Mouse (Mus musculus) stomach, postnatal 0 days (tissue): ENCODE results near the gene Celf2. TPM values are rescaled to one million over a fixed set of nuclear protein-coding genes. Genes with fewer than 3 reads are reported as not detected.

Experiments used
- ATAC-seq: fragments of 200-750 bp; cut with Nextera tagmentation; 2 replicates; pipeline ENCODE4 v1.8.0; 2017; ENCODE audit not compliant: low FRiP score, low TSS enrichment
- DNase-seq: peaks from one replicate; pipeline ENCODE4 v3.0.0-alpha.2; 2016; ENCODE audit warnings: low spot score
- H3K27ac ChIP-seq: fragments of 300-500 bp; sonication (generic); replicated peaks from 2 replicates; pipeline ENCODE4 v1.5.1; 2014; ENCODE audit warnings: mild to moderate bottlenecking, control low read depth
- H3K27me3 ChIP-seq: fragments of 300-500 bp; sonication (generic); 2 replicates; pipeline ENCODE4 v1.6.1; 2014; ENCODE audit warnings: low read length; ENCODE audit not compliant: control insufficient read depth, insufficient read depth
- H3K36me3 ChIP-seq: fragments of 300-500 bp; sonication (generic); 2 replicates; pipeline ENCODE4 v1.6.1; 2014; ENCODE audit warnings: low read length, mixed read lengths; ENCODE audit not compliant: control insufficient read depth, insufficient read depth
- H3K4me1 ChIP-seq: fragments of 300-500 bp; sonication (generic); replicated peaks from 2 replicates; pipeline ENCODE4 v1.6.1; 2014; ENCODE audit warnings: antibody characterized with exemption; ENCODE audit not compliant: control insufficient read depth, insufficient read depth
- H3K4me2 ChIP-seq: fragments of 300-500 bp; sonication (generic); replicated peaks from 2 replicates; pipeline ENCODE4 v1.6.1; 2014; ENCODE audit warnings: low read depth, mild to moderate bottlenecking, control low read depth, moderate library complexity
- H3K4me3 ChIP-seq: fragments of 300-500 bp; sonication (generic); 2 replicates; pipeline ENCODE4 v1.5.1; 2014; ENCODE audit warnings: low read depth, low read length, control low read depth
- H3K9ac ChIP-seq: fragments of 300-500 bp; sonication (generic); 2 replicates; pipeline ENCODE4 v1.6.1; 2014; ENCODE audit warnings: mild to moderate bottlenecking, low read length, control low read depth, mixed read lengths
- H3K9me3 ChIP-seq: fragments of 300-500 bp; sonication (generic); 2 replicates; pipeline ENCODE4 v1.6.1; 2016; ENCODE audit warnings: low read length; ENCODE audit not compliant: control insufficient read depth
- CTCF ChIP-seq: IDR thresholded peaks from 2 replicates; pipeline ENCODE4 v1.5.1; 2016; ENCODE audit warnings: antibody characterized with exemption, low read depth, mild to moderate bottlenecking, moderate library complexity
- EP300 ChIP-seq: optimal IDR thresholded peaks from 2 replicates; pipeline ENCODE3; 2016; ENCODE audit warnings: antibody characterized with exemption
- WGBS: fragments of 180-500 bp; shearing (Covaris S2); extraction: QIAGEN DNeasy Blood & Tissue Kit; methylation state at CpG from one replicate; pipeline ENCODE4 v1.1.7; 2014; 5-methylcytosine and 5-hydroxymethylcytosine counted together
- polyA plus RNA-seq: library from polyadenylated mRNA; unstranded; fragments of >200 nt; fragmentation: Nextera tagmentation; extraction: Ambion mirVana; gene quantifications from 2 replicates; pipeline ENCODE4 v1.2.1, GENCODE M21; 2015

Gene Celf2
- polyA plus RNA-seq, 1 experiment from 2014 or later, result 23.4 TPM

DNA sequence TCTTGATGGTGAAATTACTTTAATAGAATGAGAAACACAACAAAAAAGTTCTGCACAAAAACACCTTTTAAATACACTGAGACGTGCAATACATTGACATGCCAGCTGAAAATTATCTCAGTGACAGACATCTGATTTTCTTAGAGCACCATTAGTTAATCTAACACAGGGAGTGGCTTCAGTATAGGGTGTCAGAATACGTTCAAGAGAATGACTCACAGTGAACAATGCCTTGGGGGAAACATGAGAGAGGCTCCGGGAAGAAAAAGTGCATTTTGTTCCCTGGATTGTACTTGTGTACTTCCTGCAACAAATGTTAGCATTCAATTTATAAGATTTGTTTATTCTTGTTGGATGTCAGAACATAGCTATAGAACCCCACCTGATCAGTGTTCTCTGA lies 487.2 kb downstream of the Celf2 start:
- Histone ChIP-seq H3K27ac (no peak overlapping the region), H3K4me1 (no peaks in the 10 kb centered on the region), H3K4me2 (no peak overlapping the region), H3K4me3 (no peak overlapping the region), H3K36me3 (no peaks in the 10 kb centered on the region), H3K27me3 (no peaks in the 10 kb centered on the region), H3K9ac (no peak overlapping the region), H3K9me3 (no peaks in the 10 kb centered on the region)
- DNase-seq (no peak), ATAC-seq (no peak)
- TF ChIP-seq CTCF (no peak), EP300 (no peak)
- 16% methylated on average over 3 of the region's 3 CpGs for WGBS

DNA sequence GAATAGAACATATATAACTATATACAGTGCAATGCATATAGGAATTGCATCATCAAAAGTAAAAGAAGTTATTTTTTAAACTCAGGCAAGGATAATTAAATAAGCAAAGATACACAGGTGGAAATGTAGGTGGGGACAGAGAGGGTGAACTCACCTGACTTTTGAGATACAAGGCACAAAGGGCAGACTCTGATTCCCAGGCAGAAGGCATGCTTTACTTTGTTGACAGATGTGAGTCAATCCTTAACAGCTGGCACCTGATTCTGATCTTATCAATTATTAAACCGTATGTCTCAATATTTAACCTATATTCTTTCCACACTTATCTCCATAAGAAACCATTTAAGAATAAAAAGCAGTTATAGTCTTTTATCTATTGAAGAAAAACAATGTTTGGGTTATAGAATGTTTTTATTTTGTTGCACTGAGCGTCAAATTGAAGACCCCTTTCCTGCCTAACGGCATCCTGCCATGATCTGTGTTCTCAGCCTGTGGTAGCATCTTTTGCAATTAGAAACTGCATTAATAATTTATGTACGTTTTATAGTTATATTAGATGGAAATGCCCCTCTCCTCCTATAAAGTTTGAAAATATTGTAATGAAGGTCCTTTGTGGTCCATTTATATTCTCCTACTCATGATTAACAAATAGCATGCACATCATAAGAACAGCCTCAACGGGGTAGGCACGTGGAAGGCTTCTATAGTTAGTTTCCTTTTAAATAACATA lies 491.8 kb downstream of the Celf2 start:
- no peak overlapping the region for H3K9ac ChIP-seq
- ATAC-seq, result no peak
- no peaks in the 10 kb centered on the region for H3K9me3 ChIP-seq
- TF ChIP-seq CTCF (no peak), EP300 (no peak)
- H3K36me3 ChIP-seq, result no peaks in the 10 kb centered on the region
- no peak overlapping the region for H3K27ac ChIP-seq
- no peaks in the 10 kb centered on the region for H3K27me3 ChIP-seq
- no peak overlapping the region for H3K4me3 ChIP-seq
- DNase-seq, result no peak
- 83% methylated on average over 6 of the region's 6 CpGs for WGBS
- no peak overlapping the region for H3K4me2 ChIP-seq
- no peaks in the 10 kb centered on the region for H3K4me1 ChIP-seq

GRCm38 (mm10) chr2:7013126-7013525 lies 496.2 kb downstream of the Celf2 start:
- Histone ChIP-seq H3K27me3 (no peaks in the 10 kb centered on the region), H3K9me3 (no peaks in the 10 kb centered on the region), H3K27ac (no peak overlapping the region), H3K4me3 (no peak overlapping the region), H3K4me2 (no peak overlapping the region), H3K9ac (no peak overlapping the region), H3K36me3 (no peaks in the 10 kb centered on the region), H3K4me1 (no peaks in the 10 kb centered on the region)
- ATAC-seq, result no peak
- 83% methylated on average over 5 of the region's 5 CpGs for WGBS
- DNase-seq, result no peak
- TF ChIP-seq EP300 (no peak), CTCF (no peak)

GRCm38 (mm10) chr2:7006816-7007215 lies 502.5 kb downstream of the Celf2 start:
- TF ChIP-seq EP300 (no peak), CTCF (no peak)
- Histone ChIP-seq H3K27ac (no peak overlapping the region), H3K4me1 (no peaks in the 10 kb centered on the region), H3K27me3 (no peaks in the 10 kb centered on the region), H3K36me3 (no peaks in the 10 kb centered on the region), H3K9ac (no peak overlapping the region), H3K9me3 (no peaks in the 10 kb centered on the region), H3K4me2 (no peak overlapping the region), H3K4me3 (no peak overlapping the region)
- ATAC-seq, result no peak
- DNase-seq, result no peak
- 76% methylated on average over 3 of the region's 3 CpGs for WGBS

GRCm38 (mm10) chr2:7001967-7002366 lies 507.4 kb downstream of the Celf2 start:
- Histone ChIP-seq H3K4me2 (no peak overlapping the region), H3K27ac (no peak overlapping the region), H3K9me3 (no peaks in the 10 kb centered on the region), H3K4me1 (no peaks in the 10 kb centered on the region), H3K4me3 (no peak overlapping the region), H3K36me3 (no peaks in the 10 kb centered on the region), H3K27me3 (no peaks in the 10 kb centered on the region), H3K9ac (no peak overlapping the region)
- no peak for TF ChIP-seq EP300
- no peak for TF ChIP-seq CTCF
- no peak for ATAC-seq
- no peak for DNase-seq
- 66% methylated on average over 2 of the region's 2 CpGs for WGBS

GRCm38 (mm10) chr2:6991010-6991421 lies 518.3 kb downstream of the Celf2 start:
- no peak overlapping the region for H3K9ac ChIP-seq
- H3K27ac ChIP-seq, result no peak overlapping the region
- H3K27me3 ChIP-seq, result no peaks in the 10 kb centered on the region
- H3K36me3 ChIP-seq, result no peaks in the 10 kb centered on the region
- H3K4me2 ChIP-seq, result no peak overlapping the region
- ATAC-seq (no peak), DNase-seq (no peak)
- 61% methylated on average over 5 of the region's 5 CpGs for WGBS
- H3K4me3 ChIP-seq, result no peak overlapping the region
- no peaks in the 10 kb centered on the region for H3K4me1 ChIP-seq
- no peaks in the 10 kb centered on the region for H3K9me3 ChIP-seq
- TF ChIP-seq CTCF (no peak), EP300 (no peak)
